Mouse (Mus musculus): Measurements from ENCODE around the gene Tulp1. TPM values are rescaled to one million over a fixed set of nuclear protein-coding genes. Genes with fewer than 3 reads are reported as not detected.
"Not testable (repeated sequence)": the region's sequence is repeated elsewhere in the genome, so short reads cannot be mapped to it uniquely, and the experiment has no call there.

Tulp1 gene
- total RNA-seq, 2 experiments from 2014 or later = 0.40 to 0.50 TPM

DNA sequence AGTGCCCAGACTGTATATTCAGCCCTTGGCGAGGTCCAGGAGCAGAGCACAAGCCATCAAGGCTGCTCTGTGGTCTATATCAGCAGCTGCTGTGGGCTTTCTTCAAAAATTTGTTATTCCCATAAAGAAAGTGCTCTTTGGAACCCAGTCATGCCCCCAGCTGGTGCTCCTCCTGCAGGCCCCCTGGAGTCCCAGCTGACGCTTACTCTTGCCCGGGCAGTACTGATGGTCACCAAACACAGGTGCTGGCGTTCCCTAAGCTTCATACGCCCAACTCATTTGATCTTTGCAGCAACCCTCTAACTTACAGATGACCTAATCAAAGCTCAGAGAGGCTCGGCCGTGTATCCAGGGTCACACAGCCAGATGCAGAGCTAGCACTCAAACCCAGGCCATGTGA, 27.5 kb downstream of the Tulp1 start:
- no peak for DNase-seq

GRCm38 (mm10) chr17:28335267-28335666, 29.8 kb downstream of the Tulp1 start:
- no peak for DNase-seq

- DNase-seq = no peak
Observed at GRCm38 (mm10) chr17:28332915-28333546, 32.0 kb downstream of the Tulp1 start.

GRCm38 (mm10) chr17:28332113-28332914, 32.7 kb downstream of the Tulp1 start:
- DNase-seq = no peak

- no peak for DNase-seq
Observed at GRCm38 (mm10) chr17:28331241-28332112, 33.5 kb downstream of the Tulp1 start.

DNA sequence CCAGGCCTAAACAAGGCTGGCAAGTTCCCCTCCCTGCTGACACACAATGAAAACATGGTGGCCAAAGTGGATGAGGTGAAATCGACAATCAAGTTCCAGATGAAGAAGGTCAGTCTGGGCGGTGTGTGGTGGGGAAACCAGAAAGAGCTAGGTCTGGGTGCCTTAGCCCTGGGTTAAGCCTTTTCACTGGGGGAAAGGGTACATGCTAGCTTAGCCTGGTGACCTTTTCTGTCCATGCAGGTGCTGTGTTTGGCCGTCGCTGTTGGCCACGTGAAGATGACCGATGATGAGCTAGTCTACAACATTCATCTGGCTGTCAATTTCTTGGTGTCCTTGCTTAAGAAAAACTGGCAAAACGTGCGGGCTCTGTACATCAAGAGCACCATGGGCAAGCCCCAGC, 34.4 kb downstream of the Tulp1 start:
- not testable (repeated sequence) for DNase-seq

DNA sequence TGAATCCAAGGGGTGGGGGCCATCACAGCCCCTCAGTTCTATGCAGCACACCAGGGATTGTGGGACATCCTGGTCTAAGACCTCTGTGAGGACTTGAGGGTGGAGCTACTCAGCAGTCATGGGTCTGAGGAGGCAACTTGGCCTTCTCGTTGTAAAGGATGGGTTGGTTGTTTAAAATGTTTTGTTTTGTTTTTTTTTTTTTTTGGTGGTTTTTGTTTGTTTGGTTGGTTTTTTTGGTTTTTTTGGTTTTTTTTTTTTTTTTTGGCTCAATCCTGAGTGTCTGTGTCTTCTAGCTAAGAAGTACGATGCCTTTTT, 34.8 kb downstream of the Tulp1 start:
- no peak for DNase-seq

GRCm38 (mm10) chr17:28329503-28330231, 35.4 kb downstream of the Tulp1 start:
- DNase-seq = no peak

GRCm38 (mm10) chr17:28328946-28329345, 36.1 kb downstream of the Tulp1 start:
- DNase-seq = peak; percentile 38

- DNase-seq = peak; percentile 99
Observed at GRCm38 (mm10) chr17:28328366-28328928, 36.6 kb downstream of the Tulp1 start, which contains the start of gene Rpl10a. Gene Rpl10a (plus strand): TSS chr17:28328471.

DNA sequence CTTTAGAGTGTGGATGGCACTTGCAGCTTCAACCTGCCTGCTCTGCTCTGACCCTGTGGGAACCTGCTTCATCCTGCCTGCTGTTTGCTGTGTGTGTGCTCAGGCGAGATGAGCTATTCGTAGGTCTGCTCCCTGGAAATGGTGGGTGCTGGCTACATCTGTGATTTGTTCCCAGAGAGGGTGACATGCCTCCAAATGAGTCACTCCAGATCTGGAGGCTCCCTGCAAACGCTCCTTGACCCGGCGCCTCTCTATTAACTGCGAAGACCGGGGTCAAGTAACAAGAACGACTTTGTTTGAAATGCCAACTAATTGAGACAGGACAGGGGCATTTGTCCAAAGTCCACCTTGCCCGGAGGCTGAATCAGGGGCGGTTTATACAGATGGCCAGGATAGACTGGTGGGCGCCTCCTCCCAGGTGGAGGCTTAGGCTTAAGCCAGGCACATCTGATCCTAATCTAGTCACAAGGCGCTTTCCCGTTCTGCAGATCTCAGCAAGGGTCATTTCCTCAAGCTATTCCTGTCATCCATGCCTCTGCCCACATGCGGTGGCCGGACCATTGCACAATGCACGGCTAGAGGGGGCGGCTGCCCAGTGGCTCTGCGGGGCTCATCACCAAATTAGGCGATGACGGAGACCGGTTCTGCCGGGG, 37.2 kb downstream of the Tulp1 start:
- no peak for DNase-seq

GRCm38 (mm10) chr17:28326951-28327350, 38.1 kb downstream of the Tulp1 start:
- DNase-seq = no peak

- DNase-seq = no peak
Observed at GRCm38 (mm10) chr17:28325751-28326150, 39.3 kb downstream of the Tulp1 start.

GRCm38 (mm10) chr17:28324416-28324815, 40.6 kb downstream of the Tulp1 start:
- DNase-seq = not testable (repeated sequence)

DNA sequence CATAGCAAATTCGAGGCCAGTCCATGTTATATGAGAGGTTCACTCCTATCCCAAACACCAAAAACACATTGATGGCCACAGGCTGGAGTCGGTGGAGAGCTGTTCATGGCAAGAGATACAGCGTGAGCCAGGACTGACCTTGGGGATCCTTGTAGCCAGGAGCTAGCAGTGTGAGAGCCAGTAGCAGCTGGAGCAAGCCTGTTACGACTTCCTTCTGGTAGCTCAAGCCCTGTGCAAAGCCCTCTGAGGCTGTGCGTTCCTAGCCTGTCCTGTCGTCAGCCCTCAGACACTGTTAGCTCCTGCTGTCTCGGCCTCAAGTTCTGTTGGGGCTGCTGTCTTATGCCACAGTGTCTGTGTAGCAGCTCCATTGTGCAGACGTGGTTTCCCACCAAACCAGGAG, 41.2 kb downstream of the Tulp1 start:
- no peak for DNase-seq

DNA sequence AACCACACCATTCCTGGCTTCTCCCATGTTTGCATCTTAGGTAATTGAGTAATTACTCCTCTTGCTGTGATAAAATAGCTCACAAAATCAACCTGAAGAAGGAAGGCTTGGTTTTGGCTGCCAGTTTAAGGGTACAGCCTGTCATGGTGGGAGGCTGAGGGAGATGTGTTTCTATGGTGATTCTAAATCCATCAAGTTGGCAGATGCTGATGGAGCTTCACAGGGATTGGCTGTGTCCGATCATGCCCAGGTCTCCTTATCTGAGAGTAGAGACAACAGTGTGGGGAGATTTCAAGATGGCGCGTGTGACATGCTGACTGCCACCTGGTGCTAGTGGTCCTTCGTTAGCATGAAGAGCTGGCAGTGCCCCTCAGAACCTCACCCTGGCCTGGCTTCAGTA, 43.3 kb downstream of the Tulp1 start:
- DNase-seq = no peak

DNA sequence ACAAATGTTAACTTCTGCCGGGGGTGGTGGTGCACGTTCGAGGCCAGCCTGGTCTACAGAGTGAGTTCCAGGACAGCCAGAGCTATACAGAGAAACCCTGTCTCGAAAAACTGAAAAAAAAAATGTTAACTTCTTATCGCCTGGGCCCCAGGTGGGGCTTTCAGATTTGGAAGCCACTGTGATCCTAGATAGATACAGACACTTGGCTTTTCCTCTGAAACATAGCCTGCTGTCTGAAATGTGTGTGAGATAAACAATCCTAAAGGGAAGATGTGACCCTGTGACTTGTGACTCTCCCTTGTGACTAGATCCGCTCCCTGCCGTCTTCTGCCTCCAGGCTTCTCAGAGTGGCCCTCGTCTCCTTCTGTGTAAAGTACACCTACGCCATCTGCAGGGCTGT, 47.3 kb downstream of the Tulp1 start:
- DNase-seq = no peak

GRCm38 (mm10) chr17:28317091-28317490, 47.9 kb downstream of the Tulp1 start:
- DNase-seq = no peak

- DNase-seq = no peak
Observed at GRCm38 (mm10) chr17:28316476-28316875, 48.5 kb downstream of the Tulp1 start.

GRCm38 (mm10) chr17:28315611-28316160, 49.3 kb downstream of the Tulp1 start:
- no peak for DNase-seq

DNA sequence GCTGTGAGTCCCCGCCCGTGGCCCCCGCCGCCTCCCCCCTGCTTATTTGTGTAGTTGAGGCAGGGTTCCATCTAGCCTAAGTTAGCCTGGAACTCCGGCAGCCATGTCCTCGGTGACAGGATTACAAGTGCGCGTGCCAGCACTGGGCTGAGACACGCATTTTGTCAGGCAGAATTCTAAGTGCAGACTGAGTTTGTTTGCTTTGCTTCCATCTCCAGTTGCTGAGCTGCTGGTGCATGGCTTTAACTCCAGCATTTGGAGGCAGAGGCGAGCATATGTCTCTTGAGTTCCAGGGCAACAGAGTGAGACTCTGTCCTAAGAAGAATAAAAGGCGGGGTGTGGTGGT, 51.2 kb downstream of the Tulp1 start:
- DNase-seq = no peak

Measured in gastrocnemius, postnatal 10 days (tissue).